Mouse (Mus musculus): ENCODE measurements around the gene Erlec1. TPM values are rescaled to one million over a fixed set of nuclear protein-coding genes. Genes with fewer than 3 reads are reported as not detected.

Gene Erlec1
- polyA plus RNA-seq, 1 experiment from 2014 or later, result 12.7 TPM

DNA sequence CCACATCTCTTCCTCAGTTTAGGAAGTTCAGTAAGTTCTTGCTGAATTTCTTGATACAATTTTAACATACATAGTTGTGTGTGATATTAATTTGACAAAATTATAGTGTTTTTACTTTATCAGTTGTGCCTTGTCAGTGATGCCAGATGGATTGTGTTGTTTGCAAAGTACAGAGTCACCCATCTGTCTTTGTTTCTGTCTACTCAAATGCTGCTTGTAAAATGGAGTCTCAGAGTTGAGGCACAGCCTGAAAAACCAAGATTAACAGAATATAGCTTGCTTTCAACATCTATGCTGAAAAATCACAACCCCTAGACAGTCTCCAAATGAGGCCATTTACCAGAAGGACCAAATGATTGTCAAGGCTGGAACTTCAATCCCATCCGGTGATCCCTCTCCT, 25.6 kb downstream of the Erlec1 start:
- H3K4me1 ChIP-seq (replicated peaks; ENCODE audit: control insufficient read depth, insufficient read depth, low read length), result no peaks in the 10 kb centered on the region
- peaks cover 22% of the 10 kb centered on the region for H3K36me3 ChIP-seq (ENCODE audit: control insufficient read depth, insufficient read depth)
- H3K9ac ChIP-seq (ENCODE audit: low read depth, low read length), result no peak overlapping the region
- WGBS, result 88% methylated on average over 1 of the region's 1 CpGs
- H3K4me3 ChIP-seq (ENCODE audit: low read depth, low read length), result no peak overlapping the region
- no peak overlapping the region for H3K4me2 ChIP-seq (replicated peaks; ENCODE audit: low read depth)
- H3K9me3 ChIP-seq (ENCODE audit: control insufficient read depth), result no peaks in the 10 kb centered on the region
- no peak overlapping the region for H3K27ac ChIP-seq (ENCODE audit: low read depth, low read length)
- no peak for TF ChIP-seq CTCF (IDR thresholded peaks at IDR 0.05; ENCODE audit: low read depth)
- ATAC-seq, result no peak
- H3K27me3 ChIP-seq (replicated peaks; ENCODE audit: control insufficient read depth, insufficient read depth, low read length), result no peaks in the 10 kb centered on the region

DNA sequence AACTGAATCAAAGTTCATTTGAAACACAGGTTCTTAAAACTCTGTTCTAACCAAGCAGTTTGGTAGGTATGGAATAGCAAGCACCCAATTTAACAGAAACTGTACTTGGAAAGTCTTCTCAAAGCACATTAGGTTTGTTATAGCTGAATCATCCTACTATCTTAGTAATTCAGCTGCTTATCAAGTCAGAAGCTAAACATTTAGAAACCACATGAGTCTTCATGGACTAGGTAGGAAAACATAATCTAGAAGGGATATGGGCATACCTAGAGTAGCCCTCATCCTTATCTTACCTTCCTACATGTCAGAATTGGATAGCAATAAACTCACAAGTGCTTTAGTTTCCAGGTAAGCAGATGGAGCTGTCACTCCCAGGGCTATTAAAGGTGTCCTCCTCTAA, 26.1 kb downstream of the Erlec1 start:
- H3K27ac ChIP-seq (ENCODE audit: low read depth, low read length), result no peak overlapping the region
- no peak overlapping the region for H3K4me2 ChIP-seq (replicated peaks; ENCODE audit: low read depth)
- H3K4me1 ChIP-seq (replicated peaks; ENCODE audit: control insufficient read depth, insufficient read depth, low read length), result no peaks in the 10 kb centered on the region
- TF ChIP-seq CTCF (IDR thresholded peaks at IDR 0.05; ENCODE audit: low read depth), result no peak
- no peaks in the 10 kb centered on the region for H3K27me3 ChIP-seq (replicated peaks; ENCODE audit: control insufficient read depth, insufficient read depth, low read length)
- H3K36me3 ChIP-seq (ENCODE audit: control insufficient read depth, insufficient read depth), result peaks cover 23% of the 10 kb centered on the region
- H3K9ac ChIP-seq (ENCODE audit: low read depth, low read length), result no peak overlapping the region
- ATAC-seq, result no peak
- no peak overlapping the region for H3K4me3 ChIP-seq (ENCODE audit: low read depth, low read length)
- H3K9me3 ChIP-seq (ENCODE audit: control insufficient read depth), result no peaks in the 10 kb centered on the region

DNA sequence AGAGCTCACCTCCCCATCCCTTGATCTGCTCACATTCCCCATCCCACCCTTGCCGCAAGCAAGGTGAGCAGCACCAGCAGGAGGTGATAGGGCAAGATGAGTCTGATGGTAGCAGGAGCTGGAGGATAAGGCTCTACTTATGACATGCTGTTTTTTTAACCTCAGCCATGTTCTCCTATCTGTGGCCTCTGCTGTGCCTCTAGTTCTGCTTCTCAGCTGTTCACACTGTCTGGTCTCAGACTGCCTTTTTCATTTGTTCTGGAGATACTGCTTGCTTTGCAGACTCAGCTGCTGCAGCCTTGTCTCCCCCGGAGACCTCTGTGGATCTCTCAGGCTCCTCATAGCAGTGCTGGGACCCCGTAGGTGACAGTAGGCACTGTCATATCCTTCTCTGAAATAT, 30.9 kb downstream of the Erlec1 start:
- Histone ChIP-seq H3K27ac (ENCODE audit: low read depth, low read length) (no peak overlapping the region), H3K9ac (ENCODE audit: low read depth, low read length) (no peak overlapping the region), H3K9me3 (ENCODE audit: control insufficient read depth) (no peaks in the 10 kb centered on the region), H3K27me3 (replicated peaks; ENCODE audit: control insufficient read depth, insufficient read depth, low read length) (no peaks in the 10 kb centered on the region), H3K4me3 (ENCODE audit: low read depth, low read length) (no peak overlapping the region), H3K4me1 (replicated peaks; ENCODE audit: control insufficient read depth, insufficient read depth, low read length) (no peaks in the 10 kb centered on the region), H3K36me3 (ENCODE audit: control insufficient read depth, insufficient read depth) (peaks cover 15% of the 10 kb centered on the region), H3K4me2 (replicated peaks; ENCODE audit: low read depth) (no peak overlapping the region)
- WGBS, result 98% methylated on average over 3 of the region's 3 CpGs
- no peak for TF ChIP-seq CTCF (IDR thresholded peaks at IDR 0.05; ENCODE audit: low read depth)
- no peak for ATAC-seq

DNA sequence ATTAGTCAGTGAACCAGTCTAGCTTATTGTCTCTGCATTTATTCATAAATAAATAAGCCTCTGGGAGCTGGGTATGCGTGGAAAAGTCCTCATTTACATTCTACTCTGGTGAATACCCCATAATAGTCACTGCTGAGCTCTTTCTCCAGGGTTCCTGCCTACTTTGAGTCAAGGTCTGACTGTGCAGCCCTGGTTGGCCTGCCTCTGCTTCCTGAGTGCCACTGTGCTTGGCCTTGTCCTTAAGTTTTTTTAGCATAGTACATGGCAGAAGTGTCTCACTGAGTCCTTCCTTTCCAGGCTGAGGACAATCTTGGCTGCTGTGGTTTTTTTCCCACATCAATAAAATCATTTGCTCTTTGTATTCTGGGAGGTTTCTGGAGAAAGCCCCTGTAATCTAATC, 33.5 kb downstream of the Erlec1 start:
- 79% methylated on average over 1 of the region's 1 CpGs for WGBS
- no peak for ATAC-seq

DNA sequence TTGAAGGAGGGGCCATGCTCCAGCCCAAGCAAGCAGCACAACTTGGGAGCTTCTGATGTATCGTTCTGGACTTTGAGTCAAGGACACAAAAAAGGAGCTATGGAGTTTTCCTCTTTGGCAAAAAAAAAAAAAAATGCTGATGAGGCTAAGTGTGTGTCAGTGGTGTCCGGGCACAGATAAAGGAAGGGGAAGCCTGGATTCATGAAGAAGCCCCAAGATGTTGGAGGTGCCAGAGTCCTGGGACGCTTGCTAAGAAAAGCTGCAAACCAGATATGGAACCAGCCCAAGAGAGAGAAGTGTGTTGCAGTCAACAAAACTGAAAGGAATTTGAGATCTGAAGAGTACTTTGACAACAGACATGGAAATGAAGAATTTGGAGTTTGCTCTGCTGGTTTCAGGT, 41.8 kb downstream of the Erlec1 start:
- TF ChIP-seq CTCF (IDR thresholded peaks at IDR 0.05; ENCODE audit: low read depth), result no peak
- Histone ChIP-seq H3K9me3 (ENCODE audit: control insufficient read depth) (no peaks in the 10 kb centered on the region), H3K27me3 (replicated peaks; ENCODE audit: control insufficient read depth, insufficient read depth, low read length) (no peaks in the 10 kb centered on the region), H3K4me3 (ENCODE audit: low read depth, low read length) (no peak overlapping the region), H3K36me3 (ENCODE audit: control insufficient read depth, insufficient read depth) (no peaks in the 10 kb centered on the region), H3K4me1 (replicated peaks; ENCODE audit: control insufficient read depth, insufficient read depth, low read length) (no peaks in the 10 kb centered on the region), H3K9ac (ENCODE audit: low read depth, low read length) (no peak overlapping the region), H3K4me2 (replicated peaks; ENCODE audit: low read depth) (no peak overlapping the region), H3K27ac (ENCODE audit: low read depth, low read length) (no peak overlapping the region)
- 95% methylated on average over 3 of the region's 3 CpGs for WGBS
- no peak for ATAC-seq

More for the DNA sequence above, 33.5 kb downstream of the Erlec1 start:
- H3K4me3 ChIP-seq (ENCODE audit: low read depth, low read length), result no peak overlapping the region
- no peak overlapping the region for H3K27ac ChIP-seq (ENCODE audit: low read depth, low read length)
- H3K9me3 ChIP-seq (ENCODE audit: control insufficient read depth), result no peaks in the 10 kb centered on the region
- peaks cover 11% of the 10 kb centered on the region for H3K36me3 ChIP-seq (ENCODE audit: control insufficient read depth, insufficient read depth)
- H3K4me1 ChIP-seq (replicated peaks; ENCODE audit: control insufficient read depth, insufficient read depth, low read length), result no peaks in the 10 kb centered on the region
- no peak overlapping the region for H3K4me2 ChIP-seq (replicated peaks; ENCODE audit: low read depth)
- no peak for TF ChIP-seq CTCF (IDR thresholded peaks at IDR 0.05; ENCODE audit: low read depth)
- no peak overlapping the region for H3K9ac ChIP-seq (ENCODE audit: low read depth, low read length)
- no peaks in the 10 kb centered on the region for H3K27me3 ChIP-seq (replicated peaks; ENCODE audit: control insufficient read depth, insufficient read depth, low read length)

DNA sequence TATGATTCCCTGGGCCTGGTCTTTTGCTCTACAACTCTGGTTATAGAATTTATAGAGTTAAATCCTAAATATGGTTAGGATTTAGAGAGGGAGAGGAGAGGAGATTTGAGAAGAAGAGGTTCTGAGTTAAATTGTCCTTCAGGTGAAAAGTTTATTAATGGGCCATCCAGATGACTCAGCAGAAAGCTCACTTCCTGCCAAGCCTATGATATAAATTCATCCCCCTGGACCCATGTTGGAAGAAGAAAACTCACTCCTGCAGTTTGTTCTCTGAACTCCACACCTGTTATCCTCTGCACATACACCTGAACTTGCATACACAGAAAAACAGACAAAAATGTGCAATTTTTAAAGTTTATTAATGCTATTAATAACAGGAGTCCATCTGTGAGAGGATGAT, 54.8 kb downstream of the Erlec1 start:
- no peak for ATAC-seq
- Histone ChIP-seq H3K9me3 (ENCODE audit: control insufficient read depth) (no peaks in the 10 kb centered on the region), H3K9ac (ENCODE audit: low read depth, low read length) (no peak overlapping the region), H3K36me3 (ENCODE audit: control insufficient read depth, insufficient read depth) (no peaks in the 10 kb centered on the region), H3K27ac (ENCODE audit: low read depth, low read length) (no peak overlapping the region), H3K4me1 (replicated peaks; ENCODE audit: control insufficient read depth, insufficient read depth, low read length) (no peaks in the 10 kb centered on the region), H3K4me3 (ENCODE audit: low read depth, low read length) (no peak overlapping the region), H3K27me3 (replicated peaks; ENCODE audit: control insufficient read depth, insufficient read depth, low read length) (no peaks in the 10 kb centered on the region), H3K4me2 (replicated peaks; ENCODE audit: low read depth) (no peak overlapping the region)
- TF ChIP-seq CTCF (IDR thresholded peaks at IDR 0.05; ENCODE audit: low read depth), result no peak

DNA sequence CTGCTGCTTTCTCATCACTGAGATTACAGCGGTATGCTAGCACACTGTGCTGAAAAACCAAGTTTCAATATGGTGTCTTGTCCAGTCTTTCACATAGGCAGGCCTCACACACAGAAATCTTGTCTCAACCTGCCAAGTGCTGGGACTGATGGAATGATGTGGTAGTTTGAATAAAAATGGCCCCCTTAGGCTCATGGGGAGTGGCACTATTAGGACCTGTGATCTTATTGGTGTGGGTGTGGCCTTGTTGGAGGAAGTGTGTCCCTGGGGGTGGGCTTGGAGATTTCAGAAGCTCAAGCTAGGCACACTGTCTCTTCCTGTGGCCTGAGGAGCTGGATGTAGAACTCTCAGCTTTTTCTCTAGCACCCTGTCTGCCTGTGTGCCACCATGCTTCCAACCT, 57.9 kb downstream of the Erlec1 start:
- no peak for ATAC-seq
- Histone ChIP-seq H3K4me1 (replicated peaks; ENCODE audit: control insufficient read depth, insufficient read depth, low read length) (no peaks in the 10 kb centered on the region), H3K9ac (ENCODE audit: low read depth, low read length) (no peak overlapping the region), H3K4me2 (replicated peaks; ENCODE audit: low read depth) (no peak overlapping the region), H3K27me3 (replicated peaks; ENCODE audit: control insufficient read depth, insufficient read depth, low read length) (no peaks in the 10 kb centered on the region), H3K9me3 (ENCODE audit: control insufficient read depth) (no peaks in the 10 kb centered on the region), H3K36me3 (ENCODE audit: control insufficient read depth, insufficient read depth) (no peaks in the 10 kb centered on the region), H3K4me3 (ENCODE audit: low read depth, low read length) (no peak overlapping the region), H3K27ac (ENCODE audit: low read depth, low read length) (no peak overlapping the region)
- 90% methylated on average over 1 of the region's 1 CpGs for WGBS
- TF ChIP-seq CTCF (IDR thresholded peaks at IDR 0.05; ENCODE audit: low read depth), result no peak

Data from intestine, postnatal 0 days (tissue).